Comparison of ENCODE assay signal across 8 mouse cellular contexts in the genomic region with DNA sequence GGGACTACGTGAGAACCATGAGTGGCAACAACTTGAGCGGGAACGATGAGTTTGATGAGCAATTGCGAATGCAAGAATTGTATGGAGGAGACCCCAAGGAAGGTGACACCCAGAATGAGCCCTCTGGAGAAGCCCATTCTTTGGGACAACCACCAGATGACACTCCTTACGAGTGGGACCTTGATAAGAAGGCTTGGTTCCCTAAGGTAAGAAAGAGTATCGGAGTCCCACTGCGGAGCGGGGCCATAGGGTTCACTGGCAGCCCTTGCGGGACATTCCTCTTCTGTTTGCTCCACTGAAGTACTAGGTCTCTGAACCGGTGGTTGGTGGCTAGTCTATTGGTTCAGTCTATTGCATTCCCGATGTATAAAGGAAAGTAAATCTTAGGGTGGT. TPM values are rescaled to one million over a fixed set of nuclear protein-coding genes. Genes with fewer than 3 reads are reported as not detected.
DNase-seq lines count a peak whose midpoint lies in the region; ATAC-seq and TF ChIP-seq lines count a peak whose summit lies in the region.

No protein-coding gene starts in this region.

- H3K36me3 ChIP-seq in heart, embryonic 13.5 days: peaks cover 21% of the 10 kb centered on the region
- peaks cover 0 to 2% of the 10 kb centered on the region in 2 experiments; a peak in 1 of 4 replicates for H3K36me3 ChIP-seq in MEL (ENCODE audit: control insufficient read depth in 1 of 2, insufficient read depth in 2 of 2, low read length in 2 of 2)
- H3K36me3 ChIP-seq in hindbrain, embryonic 10.5 days: peaks cover 10% of the 10 kb centered on the region
- H3K36me3 ChIP-seq in midbrain, embryonic 10.5 days: peaks cover 32% of the 10 kb centered on the region

- peak overlapping the region; percentile 85 for H3K9ac ChIP-seq in heart, embryonic 13.5 days
- H3K9ac ChIP-seq in MEL (ENCODE audit: control insufficient read depth, low read depth, low read length, poor library complexity, severe bottlenecking): peak overlapping the region; percentile 77

- 0 out of 2 replicates have a peak overlapping the region, but pooled peaks have one; percentile 24 for H3K27ac ChIP-seq in heart, embryonic 13.5 days (replicated peaks)
- peak overlapping the region; percentile 7; the same call in 1 of the 2 replicates for H3K27ac ChIP-seq in MEL (ENCODE audit: control insufficient read depth, low read depth, low read length)
- H3K27ac ChIP-seq in hindbrain, embryonic 10.5 days: peak overlapping the region; percentile 95
- H3K27ac ChIP-seq in midbrain, embryonic 10.5 days (replicated peaks): peak overlapping the region; percentile 95

- H3K4me1 ChIP-seq in heart, embryonic 13.5 days: peaks cover 5% of the 10 kb centered on the region
- no peaks in the 10 kb centered on the region for H3K4me1 ChIP-seq in MEL (ENCODE audit: control insufficient read depth in 1 of 2, insufficient read depth in 2 of 2, low read length in 2 of 2)
- H3K4me1 ChIP-seq in hindbrain, embryonic 10.5 days (replicated peaks): no peaks in the 10 kb centered on the region
- H3K4me1 ChIP-seq in midbrain, embryonic 10.5 days: peaks cover 4% of the 10 kb centered on the region; the same call in 1 of the 2 replicates

- DNase-seq in heart, postnatal 36 days: no peak
- no peak for DNase-seq in MEL (ENCODE audit: low read depth, low spot score)
- no peak for DNase-seq in hindbrain, embryonic 10.5 days (ENCODE audit: low spot score)
- DNase-seq in midbrain, embryonic 10.5 days (ENCODE audit: low spot score): no peak
- no peak for DNase-seq in embryo, embryonic 10.5 days (ENCODE audit: low spot score)
- DNase-seq in frontal cortex, postnatal 36 days (ENCODE audit: low spot score in 2 of 2): no peak
- DNase-seq in ovary, postnatal 14 days (ENCODE audit: low spot score): no peak

- H3K79me2 ChIP-seq in MEL (ENCODE audit: control insufficient read depth, insufficient read depth, low read length, poor library complexity): peaks cover 3% of the 10 kb centered on the region; the same call in 1 of the 2 replicates

- peak overlapping the region; percentile 70 for H3K4me2 ChIP-seq in heart, embryonic 13.5 days

- no peak for ATAC-seq in heart, embryonic 13.5 days (ENCODE audit: extremely low read depth, insufficient number of reproducible peaks, low FRiP score, low TSS enrichment)

- TF ChIP-seq CTCF in MEL (IDR thresholded peaks at IDR 0.05 in 2 of 3, conservative IDR thresholded peaks at IDR 0.05 in 1 of 3; ENCODE audit: control insufficient read depth in 1 of 3, insufficient read depth in 1 of 3, low read depth in 2 of 3, low read length in 3 of 3, poor library complexity in 1 of 3, severe bottlenecking in 1 of 3): no peak

- H3K9me3 ChIP-seq in heart, embryonic 13.5 days: no peaks in the 10 kb centered on the region
- no peaks in the 10 kb centered on the region for H3K9me3 ChIP-seq in MEL (replicated peaks; ENCODE audit: insufficient read depth, low read length)
- no peaks in the 10 kb centered on the region for H3K9me3 ChIP-seq in hindbrain, embryonic 10.5 days
- no peaks in the 10 kb centered on the region for H3K9me3 ChIP-seq in midbrain, embryonic 10.5 days (replicated peaks)

- H3K27me3 ChIP-seq in heart, embryonic 13.5 days (replicated peaks): no peaks in the 10 kb centered on the region
- H3K27me3 ChIP-seq in MEL (ENCODE audit: control insufficient read depth in 1 of 2, insufficient read depth in 2 of 2, low read length in 2 of 2): no peaks in the 10 kb centered on the region
- no peaks in the 10 kb centered on the region for H3K27me3 ChIP-seq in hindbrain, embryonic 10.5 days (ENCODE audit: insufficient read depth, poor library complexity, severe bottlenecking)
- H3K27me3 ChIP-seq in midbrain, embryonic 10.5 days (ENCODE audit: low read depth, poor library complexity, severe bottlenecking): no peaks in the 10 kb centered on the region

- TF ChIP-seq EP300 in MEL (IDR thresholded peaks at IDR 0.05; ENCODE audit: low read depth in 1 of 2, low read length in 2 of 2): no peak

- intact Hi-C loops in heart, postnatal 36 days (cut with DNase I): loop anchor here (5.0 to 10.0 kb wide), 2 partner anchors 319 to 457 kb away; a partner anchor contains a TSS

- WGBS in heart, embryonic 13.5 days: 13% methylated on average over 11 of the region's 11 CpGs
- 26% methylated on average over 11 of the region's 11 CpGs for WGBS in hindbrain, embryonic 10.5 days
- WGBS in midbrain, embryonic 10.5 days: 30% methylated on average over 11 of the region's 11 CpGs

- TF ChIP-seq RAD21 in MEL (IDR thresholded peaks at IDR 0.05; ENCODE audit: low read depth, low read length): no peak

- peak overlapping the region; percentile 67 for H3K4me3 ChIP-seq in heart, embryonic 13.5 days
- H3K4me3 ChIP-seq in MEL (ENCODE audit: control insufficient read depth in 1 of 2, insufficient read depth in 1 of 2, low read depth in 2 of 2, low read length in 2 of 2): peak overlapping the region; percentile 73 to 79
- H3K4me3 ChIP-seq in hindbrain, embryonic 10.5 days: peak overlapping the region; percentile 60
- peak overlapping the region; percentile 63 for H3K4me3 ChIP-seq in midbrain, embryonic 10.5 days

- no peak for TF ChIP-seq POLR2A in MEL (IDR thresholded peaks at IDR 0.05; ENCODE audit: control insufficient read depth in 1 of 2, insufficient read depth in 1 of 2, low read depth in 1 of 2, low read length in 2 of 2, poor library complexity in 1 of 2)

TF ChIP-seq in MEL, 35 proteins besides CTCF, POLR2A, EP300 and RAD21:
- TF ChIP-seq MYB (IDR thresholded peaks at IDR 0.05; ENCODE audit: low read depth, low read length): no peak
- TF ChIP-seq MXI1 (IDR thresholded peaks at IDR 0.05; ENCODE audit: low read depth, low read length): no peak
- TF ChIP-seq MAZ (IDR thresholded peaks at IDR 0.05; ENCODE audit: low read depth, low read length): no peak
- no peak for TF ChIP-seq UBTF (IDR thresholded peaks at IDR 0.05; ENCODE audit: borderline replicate concordance, insufficient read depth, low read depth, low read length)
- TF ChIP-seq ZMIZ1 (IDR thresholded peaks at IDR 0.05; ENCODE audit: low read depth, low read length): no peak
- TF ChIP-seq GATA1 (IDR thresholded peaks at IDR 0.05; ENCODE audit: low read depth, low read length): no peak

RNA-seq across cellular contexts. Expression of a gene that starts 0.6 kb away (rescaled TPM):
- 57.4 and 61.8 TPM in 2 replicates for polyA plus RNA-seq in heart, embryonic 13.5 days (2015; fragmentation: Nextera tagmentation; extraction: Ambion mirVana)
- 10 to 100 TPM; 52.2 to 62.7 TPM for total RNA-seq in heart, postnatal 36 days (2021)
- 27.8 and 27.9 TPM in 2 replicates for total RNA-seq in MEL (2012; rRNA removed)
- 10 to 100 TPM in 1 of 2 experiments, not detected in 1; 30.0 TPM for polyA plus RNA-seq in MEL (2012; ENCODE audit: insufficient read depth in 1 of 2, insufficient read length in 2 of 2, low read depth in 1 of 2, low replicate concordance in 2 of 2, missing spikeins in 1 of 2)
- 60.4 and 73.7 TPM in 2 replicates for polyA plus RNA-seq in hindbrain, embryonic 10.5 days (2016; fragmentation: Nextera tagmentation; extraction: Ambion mirVana)
- polyA plus RNA-seq in midbrain, embryonic 10.5 days (2016; fragmentation: Nextera tagmentation; extraction: Ambion mirVana): 79.3 and 83.8 TPM in 2 replicates

RNA-seq across cellular contexts. Expression of a gene that starts 11.1 kb away (rescaled TPM):
- not detected in 2 replicates for polyA plus RNA-seq in heart, embryonic 13.5 days (2015; fragmentation: Nextera tagmentation; extraction: Ambion mirVana)
- total RNA-seq in heart, postnatal 36 days (2021): not detected
- total RNA-seq in MEL (2012; rRNA removed): not detected in 2 replicates
- not detected for polyA plus RNA-seq in MEL (2012; ENCODE audit: insufficient read depth in 1 of 2, insufficient read length in 2 of 2, low read depth in 1 of 2, low replicate concordance in 2 of 2, missing spikeins in 1 of 2)
- not detected in 2 replicates for polyA plus RNA-seq in hindbrain, embryonic 10.5 days (2016; fragmentation: Nextera tagmentation; extraction: Ambion mirVana)
- polyA plus RNA-seq in midbrain, embryonic 10.5 days (2016; fragmentation: Nextera tagmentation; extraction: Ambion mirVana): not detected in 2 replicates

RNA-seq across cellular contexts. Expression of a gene that starts 33.9 kb away (rescaled TPM):
- polyA plus RNA-seq in heart, embryonic 13.5 days (2015; fragmentation: Nextera tagmentation; extraction: Ambion mirVana): not detected in 2 replicates
- not detected for total RNA-seq in heart, postnatal 36 days (2021)
- total RNA-seq in MEL (2012; rRNA removed): not detected in 2 replicates
- polyA plus RNA-seq in MEL (2012; ENCODE audit: insufficient read depth in 1 of 2, insufficient read length in 2 of 2, low read depth in 1 of 2, low replicate concordance in 2 of 2, missing spikeins in 1 of 2): not detected
- 0.10 and 0.12 TPM in 2 replicates for polyA plus RNA-seq in hindbrain, embryonic 10.5 days (2016; fragmentation: Nextera tagmentation; extraction: Ambion mirVana)
- 0.07 and 0.10 TPM in 2 replicates for polyA plus RNA-seq in midbrain, embryonic 10.5 days (2016; fragmentation: Nextera tagmentation; extraction: Ambion mirVana)

Comparison
In these comparisons a context has a peak if more than half of its experiments do, and no peak if none do; other contexts are left out.
1. H3K27ac ChIP-seq: peak in every context shown above with its lines; median percentile 95 in hindbrain, embryonic 10.5 days; 95 in midbrain, embryonic 10.5 days; 24 in heart, embryonic 13.5 days; 7 in MEL.